Mouse (Mus musculus) frontal cortex, postnatal 36 days (tissue): ENCODE measurements around the gene Golga1.

Experiments used
- DNase-seq, 2 experiments: peaks; one replicate each; pipeline ENCODE4 v3.0.0; 2022; ENCODE audit warnings: low spot score in 2 of 2

Gene Golga1

GRCm38 (mm10) chr2:39006149-39006730 lies 59.1 kb downstream of the Golga1 start:
- DNase-seq: no peak

GRCm38 (mm10) chr2:39005574-39006079 lies 59.7 kb downstream of the Golga1 start, which contains the start of gene Rpl35:
Gene Rpl35, minus strand, starts transcription at chr2:39005624.
- no peak for DNase-seq

GRCm38 (mm10) chr2:39004880-39005435 lies 60.4 kb downstream of the Golga1 start, which contains the start of gene Arpc5l:
Gene Arpc5l, plus strand, starts transcription at chr2:39005348.
- peak; percentile 89 to 91 for DNase-seq

GRCm38 (mm10) chr2:39004372-39004771 lies 61.0 kb downstream of the Golga1 start:
- no peak for DNase-seq

- DNase-seq: no peak
Measured at GRCm38 (mm10) chr2:39003512-39003911, 61.8 kb downstream of the Golga1 start.

- no peak for DNase-seq
Measured at GRCm38 (mm10) chr2:39003106-39003505, 62.2 kb downstream of the Golga1 start.

- DNase-seq: no peak
Measured at GRCm38 (mm10) chr2:39001866-39002265, 63.5 kb downstream of the Golga1 start.

GRCm38 (mm10) chr2:39000587-39000919 lies 64.8 kb downstream of the Golga1 start:
- no peak for DNase-seq

GRCm38 (mm10) chr2:38999910-39000586 lies 65.3 kb downstream of the Golga1 start:
- DNase-seq: no peak

- no peak for DNase-seq
Measured at GRCm38 (mm10) chr2:38999381-38999780, 66.0 kb downstream of the Golga1 start.

- DNase-seq: peak; percentile 93
Measured at GRCm38 (mm10) chr2:38997386-38998374, 67.7 kb downstream of the Golga1 start, which contains the start of gene Wdr38. Gene Wdr38, plus strand, starts transcription at chr2:38997476.

GRCm38 (mm10) chr2:38992452-38992851 lies 72.9 kb downstream of the Golga1 start:
- no peak for DNase-seq

- no peak for DNase-seq
Measured at GRCm38 (mm10) chr2:38992004-38992403, 73.3 kb downstream of the Golga1 start.

- DNase-seq: no peak
Measured at GRCm38 (mm10) chr2:38988929-38989328, 76.4 kb downstream of the Golga1 start.

- no peak for DNase-seq
Measured at GRCm38 (mm10) chr2:38987803-38988510, 77.4 kb downstream of the Golga1 start.

- no peak for DNase-seq
Measured at GRCm38 (mm10) chr2:38987371-38987770, 78.0 kb downstream of the Golga1 start.

- no peak for DNase-seq
Measured at GRCm38 (mm10) chr2:38986580-38986979, 78.8 kb downstream of the Golga1 start.

- no peak for DNase-seq
Measured at GRCm38 (mm10) chr2:38983456-38983855, 81.9 kb downstream of the Golga1 start.

GRCm38 (mm10) chr2:38977837-38978236 lies 87.5 kb downstream of the Golga1 start:
- DNase-seq: no peak

- DNase-seq: no peak
Measured at GRCm38 (mm10) chr2:38975941-38976805, 89.2 kb downstream of the Golga1 start.
